Mouse (Mus musculus): Measurements from ENCODE around the gene Gm20918. TPM values are rescaled to one million over a fixed set of nuclear protein-coding genes. Genes with fewer than 3 reads are reported as not detected.
"Not testable (repeated sequence)": the region's sequence is repeated elsewhere in the genome, so short reads cannot be mapped to it uniquely, and the experiment has no call there.

The Gm20918 gene
- total RNA-seq (2012; rRNA removed) (not detected in 2 replicates), total RNA-seq (2014; rRNA removed) (not detected in 2 replicates), polyA plus RNA-seq (2012; ENCODE audit: insufficient read length, low read depth) (not detected in 2 replicates)

- not testable (repeated sequence) for H3K9me3 ChIP-seq (replicated peaks; ENCODE audit: low read length); H3K4me2 ChIP-seq (ENCODE audit: insufficient read depth, low read depth, poor library complexity, severe bottlenecking)
These were observed at the start of gene Gm20918 for GRCm38 (mm10) chrY:5043637-5044036. TSS of gene Gm20918 (plus strand) at chrY:5043937.

More at GRCm38 (mm10) chrY:5043637-5044036, at the start of gene Gm20918:
- H3K9ac ChIP-seq (ENCODE audit: insufficient read depth, low read depth); H3K4me3 ChIP-seq (replicated peaks in 1 of 3; ENCODE audit: low read depth in 2 of 3, low read length in 2 of 3, poor library complexity in 1 of 3); H3K79me2 ChIP-seq (replicated peaks; ENCODE audit: control insufficient read depth, extremely low read depth, insufficient read depth, poor library complexity, severe bottlenecking); H3K27me3 ChIP-seq (replicated peaks); H3K4me1 ChIP-seq (ENCODE audit: control insufficient read depth in 1 of 2, insufficient read depth in 2 of 2); in situ Hi-C loops (cut with MboI; ENCODE audit: low pct_ligation_motif_present, low pct_unique_long_range_greater_than_20kb, low sequenced_read_pairs); H3K27ac ChIP-seq (ENCODE audit: insufficient read depth, low read depth); DNase-seq (ENCODE audit: extremely low read depth); dilution Hi-C loops (cut with MboI; ENCODE audit: extremely low pct_ligation_motif_present, extremely low pct_unique_long_range_greater_than_20kb, low sequenced_read_pairs); H3K36me3 ChIP-seq (replicated peaks in 1 of 2; ENCODE audit: control insufficient read depth in 1 of 2, insufficient read depth in 1 of 2, low read length in 1 of 2): not testable (repeated sequence)

Other genes with a start within 250 kb of the Gm20918 start
- not detected in 2 replicates for gene Gm21820, start 205.5 kb downstream of the Gm20918 start, total RNA-seq (2012; rRNA removed)
- not detected in 2 replicates for gene Gm21820, start 205.5 kb downstream of the Gm20918 start, total RNA-seq (2014; rRNA removed)
- not detected in 2 replicates for gene Gm21820, start 205.5 kb downstream of the Gm20918 start, polyA plus RNA-seq (2012; ENCODE audit: insufficient read length, low read depth)